Mouse (Mus musculus) hindbrain, embryonic 13.5 days (tissue): ENCODE data around the gene Olfr633. TPM values are rescaled to one million over a fixed set of nuclear protein-coding genes. Genes with fewer than 3 reads are reported as not detected.

Source experiments
- polyA plus RNA-seq: library from polyadenylated mRNA; unstranded; fragments of >200 nt; fragmentation: Nextera tagmentation; extraction: Ambion mirVana; gene quantifications from 2 replicates; pipeline ENCODE4 v1.2.1, GENCODE M21; 2015

The Olfr633 gene
- polyA plus RNA-seq, 1 experiment from 2014 or later: not detected

Other genes starting within 250 kb of the Olfr633 start
- not detected in 2 replicates for gene Olfr243, start 229.8 kb upstream of the Olfr633 start, polyA plus RNA-seq
- gene Olfr628, start 214.1 kb upstream of the Olfr633 start, polyA plus RNA-seq: not detected in 2 replicates
- not detected in 2 replicates for gene Olfr629, start 199.5 kb upstream of the Olfr633 start, polyA plus RNA-seq
- gene Olfr630, start 187.1 kb upstream of the Olfr633 start, polyA plus RNA-seq: not detected in 2 replicates
- not detected in 2 replicates for gene Olfr69, start 172.8 kb upstream of the Olfr633 start, polyA plus RNA-seq
- gene Olfr68, start 164.7 kb upstream of the Olfr633 start, polyA plus RNA-seq: not detected in 2 replicates
- gene Olfr67, start 152.6 kb upstream of the Olfr633 start, polyA plus RNA-seq: not detected in 2 replicates
- gene Hbb-bt, start 130.4 kb upstream of the Olfr633 start, polyA plus RNA-seq: 996 and 1,160 TPM in 2 replicates
- gene Hbb-bs, start 116.3 kb upstream of the Olfr633 start, polyA plus RNA-seq: 2,000 and 2,305 TPM in 2 replicates
- gene Hbb-bh2, start 103.9 kb upstream of the Olfr633 start, polyA plus RNA-seq: not detected in 2 replicates
- gene Hbb-bh1, start 101.3 kb upstream of the Olfr633 start, polyA plus RNA-seq: 43.8 and 70.4 TPM in 2 replicates
- gene Hbb-y, start 91.2 kb upstream of the Olfr633 start, polyA plus RNA-seq: 4,283 and 4,441 TPM in 2 replicates
- gene Olfr66, start 58.2 kb upstream of the Olfr633 start, polyA plus RNA-seq: not detected in 2 replicates
- not detected in 2 replicates for gene Olfr64, start 50.0 kb upstream of the Olfr633 start, polyA plus RNA-seq
- not detected in 2 replicates for gene Olfr65, start 41.0 kb upstream of the Olfr633 start, polyA plus RNA-seq
- not detected in 2 replicates for gene Olfr631, start 15.6 kb upstream of the Olfr633 start, polyA plus RNA-seq
- gene Olfr632, start 10.1 kb upstream of the Olfr633 start, polyA plus RNA-seq: not detected in 2 replicates
- gene Olfr635, start 26.7 kb downstream of the Olfr633 start, polyA plus RNA-seq: not detected in 2 replicates
- not detected in 2 replicates for gene Olfr638, start 54.3 kb downstream of the Olfr633 start, polyA plus RNA-seq
- gene Olfr639, start 72.9 kb downstream of the Olfr633 start, polyA plus RNA-seq: 0.05 TPM in 1 of 2 replicates, not detected in the other
- not detected in 2 replicates for gene Olfr640, start 81.1 kb downstream of the Olfr633 start, polyA plus RNA-seq
- not detected in 2 replicates for gene Olfr641, start 91.0 kb downstream of the Olfr633 start, polyA plus RNA-seq
- not detected in 2 replicates for gene Olfr642, start 108.2 kb downstream of the Olfr633 start, polyA plus RNA-seq
- not detected in 2 replicates for gene 4930516K23Rik, start 117.0 kb downstream of the Olfr633 start, polyA plus RNA-seq
- not detected in 2 replicates for gene Olfr644, start 127.4 kb downstream of the Olfr633 start, polyA plus RNA-seq
- gene Olfr645, start 141.0 kb downstream of the Olfr633 start, polyA plus RNA-seq: not detected in 2 replicates
- gene Olfr646, start 160.4 kb downstream of the Olfr633 start, polyA plus RNA-seq: not detected in 2 replicates
- not detected in 2 replicates for gene Ubqln5, start 185.4 kb downstream of the Olfr633 start, polyA plus RNA-seq
- gene Olfr643, start 193.0 kb downstream of the Olfr633 start, polyA plus RNA-seq: not detected in 2 replicates
- not detected in 2 replicates for gene Ubqln3, start 198.8 kb downstream of the Olfr633 start, polyA plus RNA-seq
- gene Ubqlnl, start 206.1 kb downstream of the Olfr633 start, polyA plus RNA-seq: not detected in 2 replicates
- gene Olfm5, start 220.4 kb downstream of the Olfr633 start, polyA plus RNA-seq: not detected in 2 replicates
- 0.26 and 0.34 TPM in 2 replicates for gene Olfr648, start 239.0 kb downstream of the Olfr633 start, polyA plus RNA-seq